Mouse (Mus musculus) mesoderm, embryonic 11.5 days (tissue): ENCODE measurements around the gene Nrk.

Source experiments
- DNase-seq: peaks from one replicate; pipeline ENCODE4 v3.0.0-alpha.2; 2012; ENCODE audit warnings: low read depth, low spot score

Nrk gene

DNA sequence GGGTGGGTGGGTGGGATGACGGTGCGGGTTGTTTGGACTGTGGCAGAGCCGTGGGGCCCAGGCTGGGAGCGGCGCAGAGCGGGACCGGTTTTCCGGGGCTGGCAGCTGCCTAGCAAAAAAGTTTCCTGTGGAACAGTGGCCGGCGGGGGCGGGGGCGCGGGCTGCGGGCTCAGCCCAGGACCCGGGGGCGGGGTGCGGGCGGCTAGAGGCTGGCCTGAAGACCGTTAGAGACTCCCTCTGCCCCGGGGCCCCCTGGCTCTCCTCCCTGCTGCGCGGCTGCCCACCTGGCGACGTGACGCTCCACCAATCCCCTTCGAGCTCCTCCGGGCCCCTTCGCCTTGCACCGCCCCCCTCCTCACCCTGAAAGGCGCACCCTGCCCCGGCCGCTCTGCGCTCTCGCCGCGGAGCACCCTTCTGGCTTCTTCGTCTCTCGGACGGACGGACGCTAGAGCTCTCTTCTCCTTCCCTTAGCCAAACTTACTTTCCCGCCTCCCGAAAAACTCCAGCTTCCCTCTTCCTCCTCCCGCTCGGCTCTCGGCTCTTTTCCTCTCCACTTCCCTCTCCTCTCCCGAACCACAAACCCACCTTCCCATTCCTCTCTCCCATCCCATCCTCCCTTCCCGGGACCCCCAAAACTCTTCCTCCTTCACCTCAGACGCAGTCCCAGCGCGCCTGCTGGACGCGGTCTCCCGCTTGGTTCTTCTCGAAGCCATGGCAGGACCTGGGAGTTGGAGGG, at the start of gene Nrk:
Gene Nrk, plus strand, starts transcription at position 390 of the 736 bp plus-strand sequence.
- DNase-seq, result no peak

DNA sequence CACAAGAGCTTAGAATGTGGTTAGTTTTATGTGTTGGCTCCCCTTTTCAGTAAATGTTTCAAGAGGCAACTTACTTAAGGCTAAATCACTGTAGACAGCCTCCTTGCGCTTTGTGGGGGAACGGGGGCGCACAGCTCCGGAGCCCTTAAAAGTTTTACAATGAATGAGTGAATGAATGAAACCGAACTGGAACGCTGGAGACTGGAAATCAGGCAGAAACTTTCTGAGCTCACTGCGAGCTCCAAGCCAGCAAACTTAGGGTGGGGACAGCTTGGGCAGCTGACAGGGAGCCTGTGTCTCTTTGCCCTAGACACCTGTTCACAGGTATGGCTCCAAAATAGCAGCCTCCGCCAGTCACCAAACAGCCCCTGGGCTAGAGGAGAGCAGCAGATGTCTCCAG, 864 bp upstream of the Nrk start:
- DNase-seq, result no peak

DNA sequence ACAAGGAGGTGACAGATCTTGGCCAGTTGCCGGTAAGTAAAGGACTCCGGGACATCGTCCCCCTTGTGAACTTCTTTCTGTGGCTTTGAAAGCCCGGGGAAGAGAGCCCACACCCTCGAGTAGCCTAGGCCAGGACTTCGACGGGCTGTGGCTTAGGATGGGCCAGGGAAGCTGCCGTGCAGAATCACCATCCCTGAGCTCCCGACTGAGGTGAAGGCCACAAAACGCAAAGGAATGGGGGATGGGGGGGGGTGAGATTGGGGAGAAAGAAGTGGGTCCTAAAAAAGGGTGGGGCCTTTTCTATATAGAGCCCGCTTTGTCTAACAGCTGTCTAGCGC, 516 bp downstream of the Nrk start:
- DNase-seq, result no peak

DNA sequence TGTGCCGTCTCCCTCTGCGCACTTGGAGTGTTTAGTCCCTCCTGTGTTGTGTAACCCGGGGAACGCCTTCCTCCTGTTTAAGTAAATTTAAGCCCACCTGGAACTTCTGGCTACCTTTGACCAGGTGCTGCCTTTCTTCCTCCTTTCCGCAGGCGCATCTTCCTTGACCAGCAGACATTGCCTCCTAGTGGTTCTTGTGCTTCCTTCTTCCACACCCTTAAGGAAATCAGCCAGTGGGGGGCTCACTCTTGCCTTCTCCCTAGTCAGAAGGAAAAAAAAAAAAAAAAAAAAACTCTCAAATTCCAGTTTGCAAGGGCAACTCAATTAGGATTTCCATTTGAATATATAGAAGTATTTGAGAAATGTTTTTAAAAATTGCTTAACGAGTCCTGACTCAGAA, 4.8 kb downstream of the Nrk start:
- no peak for DNase-seq

DNA sequence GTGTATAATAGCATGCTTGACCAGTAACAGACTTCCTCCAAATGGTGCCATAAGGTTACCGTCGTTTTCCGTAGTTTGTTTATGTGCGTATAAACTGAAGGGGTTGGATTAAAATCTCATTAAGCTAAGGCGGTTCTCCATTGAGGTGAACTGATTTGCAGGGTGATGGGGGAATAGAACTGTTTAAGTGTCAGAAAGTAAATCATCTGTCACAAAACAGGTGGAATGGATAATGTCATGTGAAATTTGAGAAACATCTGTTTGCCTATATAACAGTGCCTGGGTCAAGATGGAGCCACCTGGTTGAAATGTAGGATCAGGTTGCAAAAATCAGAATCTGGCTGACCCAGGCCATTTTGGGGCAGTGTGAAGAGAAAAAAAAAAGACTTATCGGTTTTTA, 29.7 kb downstream of the Nrk start:
- peak; percentile 4 for DNase-seq

DNA sequence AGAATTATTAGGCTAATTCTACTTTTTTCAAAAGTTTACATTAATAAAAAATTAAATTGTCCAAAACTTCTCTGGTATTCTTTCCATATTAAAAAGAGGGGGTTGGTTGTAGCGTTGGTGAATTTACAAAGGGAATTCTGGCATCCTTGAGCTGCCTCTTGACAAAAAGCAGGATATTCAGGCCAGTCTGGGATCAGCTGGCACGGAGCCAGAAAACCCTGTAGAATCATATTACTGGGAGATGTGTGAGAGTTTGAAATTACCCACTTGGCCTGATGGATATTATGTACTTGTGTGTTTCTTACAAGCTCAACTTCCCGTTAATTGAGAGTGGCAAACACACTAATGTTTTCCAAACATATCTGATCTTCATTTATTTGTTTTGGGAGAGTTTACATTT, 46.5 kb downstream of the Nrk start:
- peak; percentile 30 for DNase-seq

DNA sequence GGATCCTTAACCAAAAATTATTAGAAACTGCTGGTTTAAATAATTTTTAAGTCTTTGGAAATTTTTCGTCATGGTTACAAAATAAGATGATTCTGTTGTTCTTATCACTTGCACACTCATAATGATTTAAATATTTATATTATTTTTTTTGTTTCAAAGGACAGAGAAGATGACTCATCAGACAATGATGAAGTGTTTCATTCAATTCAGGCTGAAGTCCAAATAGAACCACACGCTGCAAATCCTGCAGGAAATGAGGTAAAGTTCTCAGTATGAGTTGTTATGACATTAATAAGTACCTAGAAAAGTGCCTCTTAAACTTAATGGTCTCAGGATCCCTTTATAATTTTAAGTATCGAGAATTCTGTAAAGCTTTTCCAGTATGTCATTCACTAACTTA, 64.3 kb downstream of the Nrk start:
- DNase-seq, result no peak

DNA sequence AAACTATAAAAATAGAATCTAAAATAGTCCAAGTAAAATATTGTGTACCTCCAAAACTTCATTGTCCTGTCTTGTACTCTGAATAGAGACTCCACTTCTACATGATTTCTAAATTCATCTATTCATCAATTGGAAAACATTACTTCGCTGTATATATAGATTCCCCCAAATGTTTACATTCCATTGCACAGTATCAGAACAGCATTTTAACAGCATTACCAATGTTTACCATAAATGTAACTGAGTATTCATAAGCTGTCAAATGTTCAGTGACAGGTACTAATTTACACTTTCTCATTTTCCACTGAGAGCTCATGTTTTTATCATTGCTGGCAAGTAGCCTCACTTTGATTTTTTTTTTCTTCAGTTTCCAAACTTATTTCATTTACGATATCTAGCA, 65.0 kb downstream of the Nrk start:
- DNase-seq, result no peak

DNA sequence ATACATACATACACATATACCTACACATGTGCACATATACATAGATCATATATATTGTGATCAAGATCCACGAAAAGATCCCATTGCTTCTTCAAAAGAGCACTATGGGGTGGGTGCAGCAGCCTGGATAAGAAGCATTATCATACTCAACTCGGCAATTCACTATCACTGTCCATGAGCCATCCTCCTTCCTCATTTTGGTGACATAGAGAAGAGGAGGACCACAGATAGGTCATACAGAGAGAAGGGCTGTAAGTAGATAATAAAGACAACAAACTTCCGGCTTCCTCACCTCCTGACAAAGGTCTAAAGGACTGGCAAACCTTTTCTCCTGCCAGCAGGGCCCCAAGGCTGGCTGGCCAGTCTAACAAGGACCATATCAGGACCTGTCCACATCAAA, 100.3 kb downstream of the Nrk start:
- no peak for DNase-seq

DNA sequence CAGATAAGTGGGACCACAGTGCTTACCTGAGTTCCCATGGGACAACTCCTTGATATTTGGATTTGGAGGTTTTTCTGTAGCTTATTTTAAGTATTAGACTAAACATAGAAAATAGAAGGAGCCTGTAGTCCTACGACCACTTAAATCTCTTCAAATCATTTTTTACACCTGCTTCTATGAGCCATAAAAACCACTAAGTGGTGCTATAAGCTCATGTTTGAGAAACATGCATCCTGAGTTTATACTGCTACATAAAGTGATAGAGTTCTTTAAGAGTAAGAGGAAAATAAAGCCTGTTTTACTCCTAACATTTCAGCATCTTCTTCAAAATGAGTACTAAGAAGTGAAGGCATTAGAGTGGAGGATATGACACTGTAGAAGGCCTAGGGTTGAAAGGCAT, 102.3 kb downstream of the Nrk start:
- no peak for DNase-seq

DNA sequence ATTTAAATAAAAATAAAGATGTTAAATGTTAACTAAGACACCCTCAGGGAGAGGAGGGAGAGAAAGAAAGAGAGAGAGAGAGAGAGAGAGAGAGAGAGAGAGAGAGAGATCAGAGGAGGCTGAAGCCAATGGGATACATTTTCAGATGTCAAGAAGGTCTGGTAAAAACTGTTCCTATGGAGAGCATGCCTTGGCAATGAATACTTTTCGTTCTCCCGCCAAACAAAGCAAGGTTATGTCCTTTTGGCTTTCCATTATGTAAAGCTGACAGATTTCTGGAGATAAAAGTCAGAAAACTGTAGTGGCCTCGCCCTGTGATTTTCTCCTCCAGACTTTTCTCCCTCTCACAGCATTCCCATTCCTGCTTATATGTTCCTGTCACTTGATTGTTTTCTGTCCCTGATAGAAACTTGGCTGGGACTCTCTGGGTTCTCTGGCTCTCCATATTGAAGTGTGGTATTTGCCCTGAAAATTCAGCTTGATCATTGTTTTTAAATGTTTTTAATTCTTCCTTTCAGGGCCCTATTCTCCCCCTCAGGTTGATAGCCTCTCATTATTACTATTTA, 112.4 kb downstream of the Nrk start:
- no peak for DNase-seq

DNA sequence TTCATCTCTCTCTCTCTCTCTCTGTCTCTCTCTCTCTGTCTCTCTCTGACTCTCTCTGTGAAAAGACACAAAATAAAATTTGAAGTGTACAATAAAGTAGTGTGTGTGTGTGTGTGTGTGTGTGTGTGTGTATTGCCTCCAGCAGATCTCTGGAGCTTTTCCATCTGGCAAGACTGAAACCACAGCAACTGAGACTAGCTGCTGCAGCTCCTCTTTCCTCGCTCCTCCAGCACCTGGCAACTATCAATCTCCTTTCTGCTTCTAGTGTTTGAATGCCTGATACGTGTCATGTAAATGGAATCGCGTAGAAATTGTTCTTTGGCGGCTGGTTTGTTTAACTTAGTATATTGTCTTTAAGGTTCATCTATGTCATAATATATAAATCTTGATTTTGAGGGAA, 113.1 kb downstream of the Nrk start:
- peak; percentile 30 for DNase-seq

DNA sequence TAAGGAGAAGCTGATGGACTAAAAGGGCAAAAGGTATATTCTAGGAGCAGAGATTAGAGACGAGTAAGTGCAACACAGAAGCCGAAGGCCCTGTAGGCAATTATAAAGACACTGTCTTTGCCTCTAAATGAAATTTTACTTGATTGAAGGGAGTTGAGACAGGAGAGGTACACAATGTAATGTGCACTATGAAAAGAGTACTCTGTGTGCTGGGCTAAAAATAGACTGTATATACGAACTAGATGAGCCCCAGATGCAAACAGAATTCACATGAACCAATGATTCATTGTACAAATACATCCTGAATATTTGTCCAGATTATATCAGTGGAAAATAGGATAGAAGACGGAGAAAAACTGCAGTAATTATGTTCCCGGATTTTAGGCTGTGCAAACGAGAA, 113.7 kb downstream of the Nrk start:
- no peak for DNase-seq

DNA sequence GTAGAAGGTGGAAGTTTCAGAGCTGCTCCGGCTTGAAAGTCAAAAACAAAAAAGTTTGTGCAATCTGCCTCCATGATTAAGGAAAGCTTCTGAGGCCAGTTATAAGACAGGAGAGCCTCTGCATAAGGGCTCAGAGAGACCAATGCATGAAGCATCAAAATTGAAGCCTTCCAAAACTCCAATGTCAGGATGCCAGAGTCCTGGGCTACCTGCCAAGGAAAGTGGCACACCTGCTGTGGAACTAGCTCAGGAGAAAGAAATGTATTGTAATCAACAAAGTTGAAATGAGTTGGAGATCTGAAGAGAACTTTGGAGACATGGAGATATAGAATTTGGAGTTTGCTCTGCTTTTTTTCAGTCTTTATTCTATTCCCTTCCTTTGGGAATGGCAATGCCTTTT, 123.4 kb downstream of the Nrk start:
- DNase-seq, result no peak

DNA sequence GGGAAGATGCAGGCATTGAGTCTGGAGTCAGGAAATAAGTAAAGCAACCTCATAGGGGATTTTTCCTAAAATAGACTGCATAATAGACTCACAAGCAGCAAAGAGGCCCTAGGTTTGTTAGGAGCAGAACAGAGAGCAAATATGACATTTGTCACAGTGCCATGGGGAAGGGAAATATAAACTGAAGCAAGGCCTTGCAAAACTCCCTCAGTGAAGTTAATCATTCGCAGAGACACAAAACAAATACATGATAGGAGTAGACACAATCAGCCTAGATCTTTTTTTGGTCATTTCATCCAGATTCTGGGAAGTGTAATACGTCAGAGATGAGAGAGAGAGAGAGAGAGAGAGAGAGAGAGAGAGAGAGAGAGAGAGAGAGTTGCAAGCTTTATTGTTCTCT, 125.1 kb downstream of the Nrk start:
- DNase-seq, result no peak

DNA sequence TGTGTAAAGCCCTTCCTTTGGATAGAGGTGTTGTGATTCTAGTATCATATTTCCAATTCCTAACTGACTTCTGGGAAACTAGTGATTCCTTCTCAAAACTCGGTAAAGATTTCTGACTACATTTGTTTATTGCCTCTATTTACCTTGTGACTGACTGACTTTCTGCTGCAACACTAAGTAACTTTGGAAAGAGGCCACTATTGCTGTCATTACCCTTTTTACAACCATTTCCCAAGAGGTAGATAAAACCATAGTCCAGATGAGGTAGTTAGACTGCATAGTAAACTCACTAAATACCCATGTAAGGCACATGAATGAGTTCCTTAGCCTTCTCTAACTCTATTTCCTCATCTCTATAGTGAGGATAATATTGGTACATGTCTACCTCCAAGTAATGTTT, 126.9 kb downstream of the Nrk start:
- DNase-seq, result no peak

DNA sequence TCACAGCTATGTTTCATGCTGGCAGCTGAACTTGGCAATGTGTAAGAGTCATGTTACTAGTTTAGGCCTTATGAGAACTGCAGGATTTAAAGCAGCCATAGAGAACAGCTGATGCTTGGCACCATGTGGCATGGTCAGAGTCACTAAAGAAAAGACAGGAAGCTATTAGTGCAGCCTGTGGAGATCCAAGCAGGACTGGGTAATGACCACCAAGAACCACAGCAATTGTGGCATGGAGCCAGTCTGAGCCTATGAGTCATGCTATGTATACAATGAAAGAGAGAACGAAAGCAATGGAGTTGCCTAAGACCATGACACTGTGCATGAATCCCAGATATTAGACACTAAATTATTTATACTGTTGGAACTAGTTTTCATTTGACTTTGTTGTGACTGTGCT, 137.7 kb downstream of the Nrk start:
- DNase-seq, result no peak

DNA sequence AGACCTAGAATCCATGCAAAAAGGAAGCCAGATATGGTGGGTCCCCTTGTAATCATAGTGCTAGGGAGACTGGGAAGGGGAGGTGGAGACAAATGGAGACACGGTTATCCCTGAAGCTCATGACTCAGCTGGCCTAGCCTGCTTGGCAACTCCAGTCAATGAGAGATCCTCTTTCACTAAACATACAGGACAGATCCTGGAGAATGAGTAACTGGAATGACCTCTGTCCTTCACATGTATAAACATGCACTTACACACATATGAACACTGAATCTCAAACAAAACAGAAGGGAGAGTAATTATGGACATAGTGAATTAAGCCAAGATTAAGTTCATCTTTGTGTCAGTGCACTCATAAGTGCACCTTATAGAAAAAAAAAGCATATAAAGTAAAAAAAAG, 138.9 kb downstream of the Nrk start:
- DNase-seq, result no peak
